Comparison of ENCODE assay signal across 20 mouse cellular contexts in genomic region chr13:100846254-100846653, GRCm38 (mm10). TPM values are rescaled to one million over a fixed set of nuclear protein-coding genes. Genes with fewer than 3 reads are reported as not detected.
DNase-seq lines count a peak whose midpoint lies in the region; ATAC-seq lines count a peak whose summit lies in the region.
"Had no signal": no experiment of that assay in that cellular context is flagged by ENCODE, and none has a peak within 500 bp of the region (broad histone marks: within the 10 kb centered on the region; RNA-seq: fewer than 3 reads in every experiment).

No protein-coding gene starts in this region.

- no peak overlapping the region for H3K27ac ChIP-seq in heart, embryonic 12.5 days (ENCODE audit: poor library complexity, severe bottlenecking)
- H3K27ac ChIP-seq: forebrain, embryonic 10.5 days; heart, adult 2 months; heart, embryonic 10.5 days; hindbrain, embryonic 12.5 days; hindbrain, embryonic 15.5 days had no signal

- H3K27me3 ChIP-seq in heart, embryonic 12.5 days (replicated peaks): no peaks in the 10 kb centered on the region
- H3K27me3 ChIP-seq: hindbrain, embryonic 12.5 days; hindbrain, embryonic 15.5 days had no signal

- peak; percentile 79 for DNase-seq in heart, adult 11 months
- peak; percentile 12 for DNase-seq in 3134 (ENCODE audit: extremely low read depth, insufficient read length, low spot score)
- DNase-seq in 416B (ENCODE audit: low read depth): peak; percentile 85
- DNase-seq in Muller cell, postnatal 12 days (ENCODE audit: inconsistent ontology term): peak; percentile 80
- no peak for DNase-seq in layer of hippocampus, postnatal 25 days (ENCODE audit: extremely low spot score in 1 of 2, low spot score in 1 of 2)
- DNase-seq in thymus, postnatal 0 days (ENCODE audit: low spot score): no peak
- DNase-seq: adrenal gland, postnatal 10 days; adrenal gland, postnatal 36 days; B cell, adult 2 months; cerebellum, adult 18-20 months; cerebellum, adult 9-10 months; cerebellum, postnatal 14 days; gastrocnemius, postnatal 25 days; heart, adult 2 months had no signal

- no peak overlapping the region for H3K4me3 ChIP-seq in heart, embryonic 12.5 days
- H3K4me3 ChIP-seq: forebrain, embryonic 10.5 days; heart, adult 2 months; heart, embryonic 10.5 days; hindbrain, embryonic 12.5 days; hindbrain, embryonic 15.5 days had no signal

- WGBS in heart, embryonic 12.5 days: 65% methylated on average over 8 of the region's 8 CpGs

- peaks cover 9% of the 10 kb centered on the region for H3K9me3 ChIP-seq in heart, embryonic 12.5 days (replicated peaks)
- H3K9me3 ChIP-seq: forebrain, embryonic 10.5 days; heart, embryonic 10.5 days; hindbrain, embryonic 12.5 days; hindbrain, embryonic 15.5 days had no signal

- no peaks in the 10 kb centered on the region for H3K36me3 ChIP-seq in heart, embryonic 12.5 days
- H3K36me3 ChIP-seq: forebrain, embryonic 10.5 days; heart, embryonic 10.5 days; hindbrain, embryonic 12.5 days; hindbrain, embryonic 15.5 days had no signal

- no peak overlapping the region for H3K9ac ChIP-seq in heart, embryonic 12.5 days
- H3K9ac ChIP-seq: hindbrain, embryonic 12.5 days; hindbrain, embryonic 15.5 days had no signal

- H3K4me2 ChIP-seq in heart, embryonic 12.5 days: no peak overlapping the region

- ATAC-seq in heart, embryonic 12.5 days (ENCODE audit: insufficient number of reproducible peaks, low FRiP score): no peak
- ATAC-seq: intestine, postnatal 0 days had no signal

- H3K4me1 ChIP-seq in heart, embryonic 12.5 days (replicated peaks): no peaks in the 10 kb centered on the region
- H3K4me1 ChIP-seq: forebrain, embryonic 10.5 days; heart, embryonic 10.5 days; hindbrain, embryonic 12.5 days had no signal

RNA-seq across cellular contexts. Expression of gene Slc30a5, which starts 13.0 kb away (rescaled TPM):
- 43.1 and 44.8 TPM in 2 replicates for polyA plus RNA-seq in heart, embryonic 12.5 days (2016; fragmentation: Nextera tagmentation; extraction: Ambion mirVana)
- 10 to 100 TPM; 37.9 to 40.5 TPM for total RNA-seq in layer of hippocampus, postnatal 25 days (2021)
- 43.2 and 45.8 TPM in 2 replicates for polyA plus RNA-seq in thymus, postnatal 0 days (2015; fragmentation: Nextera tagmentation; extraction: Ambion mirVana)

RNA-seq across cellular contexts. Expression of gene Ccnb1, which starts 59.9 kb away (rescaled TPM):
- polyA plus RNA-seq in heart, embryonic 12.5 days (2016; fragmentation: Nextera tagmentation; extraction: Ambion mirVana): 214 and 218 TPM in 2 replicates
- 1 to 10 TPM; 1.5 TPM for total RNA-seq in layer of hippocampus, postnatal 25 days (2021)
- polyA plus RNA-seq in thymus, postnatal 0 days (2015; fragmentation: Nextera tagmentation; extraction: Ambion mirVana): 223 and 233 TPM in 2 replicates

Comparison
In these comparisons a context has a peak if more than half of its experiments do, and no peak if none do; other contexts are left out.
1. DNase-seq: peak in heart, adult 11 months (single experiment), 3134 (single experiment), 416B (single experiment) and Muller cell, postnatal 12 days (single experiment); none in layer of hippocampus, postnatal 25 days (0 of 2) and thymus, postnatal 0 days (single experiment).